Mouse (Mus musculus) adrenal gland, postnatal 4 days (tissue): Measurements from ENCODE around the gene 4930579F01Rik. TPM values are rescaled to one million over a fixed set of nuclear protein-coding genes. Genes with fewer than 3 reads are reported as not detected.

ENCODE experiments used
- DNase-seq, 2 experiments: peaks; one replicate each; pipeline ENCODE4 v3.0.0; 2021 to 2022; ENCODE audit warnings: low spot score in 2 of 2, mixed read lengths in 2 of 2
- total RNA-seq, 2 experiments: library from RNA; stranded (reverse); gene quantifications; 2 replicates each; pipeline ENCODE4 v1.2.3; 2021

The 4930579F01Rik gene
- total RNA-seq, 2 experiments from 2014 or later, result not detected

DNA sequence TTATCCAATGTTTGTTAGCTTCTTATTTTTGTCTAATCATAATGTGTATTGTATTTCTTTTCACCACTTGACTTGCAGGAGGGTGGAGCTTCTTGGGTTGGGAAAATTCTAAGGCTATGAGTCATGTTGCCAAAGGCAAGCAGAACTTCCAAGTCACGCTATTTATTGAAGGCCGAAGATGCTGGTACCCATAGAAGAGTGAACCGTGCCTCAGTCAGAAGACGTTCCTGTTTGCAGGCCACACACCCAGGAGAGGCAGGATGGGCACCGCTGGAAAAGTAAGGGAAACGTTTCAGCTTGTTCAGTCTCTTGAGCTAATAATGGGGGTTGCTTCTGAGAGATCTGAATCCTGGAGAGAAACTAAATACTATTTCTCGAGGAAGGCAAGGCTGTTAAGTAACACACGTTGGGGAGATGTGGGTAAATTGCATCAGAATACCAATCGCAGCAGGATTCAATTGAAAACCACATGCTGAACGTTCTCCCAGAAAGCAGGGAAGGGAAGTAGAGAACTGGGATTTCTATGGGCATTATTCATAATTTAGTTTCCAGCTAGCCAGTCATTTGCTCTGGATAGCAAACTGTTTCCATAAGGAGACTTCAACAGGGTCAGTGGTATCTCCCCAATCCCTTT is 24.1 kb upstream of the 4930579F01Rik start, which contains the start of gene Adh7:
TSS of gene Adh7 (plus strand) at position 130 of the 634 bp plus-strand sequence.
- no peak for DNase-seq

DNA sequence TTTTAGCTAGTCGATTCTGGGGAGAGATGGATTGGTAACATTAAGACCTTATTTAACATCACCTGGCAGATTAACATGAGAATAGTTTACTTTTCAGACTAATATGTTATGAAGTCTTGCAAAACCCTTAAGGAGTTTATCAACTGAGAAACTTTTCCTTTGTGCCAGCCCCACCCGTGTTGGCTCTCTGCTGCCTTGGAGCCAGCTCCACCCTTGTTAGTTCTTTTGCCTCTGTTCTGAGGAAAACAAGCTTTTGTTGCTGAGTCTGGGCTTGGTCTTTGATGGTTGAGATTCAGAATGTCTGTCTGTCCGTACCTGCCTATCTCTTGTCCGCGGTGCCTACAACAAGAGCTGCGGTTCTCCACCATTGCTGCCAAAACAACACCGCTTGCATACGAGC is 22.5 kb upstream of the 4930579F01Rik start:
- no peak for DNase-seq

GRCm38 (mm10) chr3:138215395-138215989 is 21.9 kb upstream of the 4930579F01Rik start:
- DNase-seq, result no peak

DNA sequence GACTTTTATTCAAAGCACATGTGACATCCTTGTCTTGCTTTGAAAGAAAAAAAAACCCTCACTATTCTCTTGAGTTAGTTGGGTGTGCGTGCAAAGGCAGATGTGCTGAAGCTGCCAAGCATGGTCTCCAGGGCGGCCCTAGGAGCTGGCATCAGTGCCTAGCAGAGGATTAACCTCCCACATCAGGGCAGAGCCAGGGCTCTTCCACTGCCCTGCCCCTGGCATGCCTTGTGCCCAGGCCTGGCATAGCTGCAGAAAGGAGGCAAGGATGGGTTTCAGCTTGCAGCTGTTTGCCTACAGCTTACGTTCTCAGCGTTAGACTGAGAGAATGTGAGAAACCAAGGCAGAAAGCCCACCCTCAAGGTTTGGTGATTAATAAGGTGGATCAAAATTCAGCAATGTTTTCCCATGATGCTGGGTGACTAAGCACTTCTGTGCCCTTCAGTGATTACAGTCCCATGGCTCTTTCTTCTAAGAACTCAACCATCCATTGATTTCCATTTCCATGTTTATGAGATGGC is 18.9 kb upstream of the 4930579F01Rik start:
- DNase-seq, result no peak

DNA sequence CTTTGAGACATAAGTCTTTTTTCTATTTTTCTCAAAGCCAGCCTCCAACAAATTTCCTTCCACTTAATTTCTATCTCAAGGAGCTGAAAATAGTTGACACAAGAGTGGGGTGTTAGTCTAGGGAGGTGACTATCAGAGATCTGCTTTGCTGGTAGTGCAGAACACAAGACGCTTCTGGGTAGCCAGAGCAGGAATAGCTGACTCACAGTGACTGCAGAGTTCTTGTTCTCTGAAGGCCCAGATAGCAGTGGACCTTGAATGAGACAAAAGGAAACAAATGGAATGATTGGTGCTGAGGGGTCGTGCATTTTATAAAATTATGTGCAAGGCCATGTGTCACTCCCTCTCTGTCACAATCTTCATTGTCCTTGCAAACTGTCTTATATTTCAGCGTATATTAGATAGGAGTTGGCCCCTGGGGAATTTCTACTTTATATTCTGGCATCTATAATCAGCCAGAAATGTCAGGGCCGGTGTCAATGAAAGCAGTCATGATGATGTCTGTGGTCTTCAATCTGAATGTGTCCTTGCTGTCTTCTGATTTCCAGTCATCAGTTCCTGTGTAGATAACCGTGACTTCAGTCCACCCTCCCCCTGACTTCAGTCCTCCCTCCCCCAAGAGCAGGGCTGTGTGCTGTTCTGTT is 16.9 kb upstream of the 4930579F01Rik start:
- no peak for DNase-seq

DNA sequence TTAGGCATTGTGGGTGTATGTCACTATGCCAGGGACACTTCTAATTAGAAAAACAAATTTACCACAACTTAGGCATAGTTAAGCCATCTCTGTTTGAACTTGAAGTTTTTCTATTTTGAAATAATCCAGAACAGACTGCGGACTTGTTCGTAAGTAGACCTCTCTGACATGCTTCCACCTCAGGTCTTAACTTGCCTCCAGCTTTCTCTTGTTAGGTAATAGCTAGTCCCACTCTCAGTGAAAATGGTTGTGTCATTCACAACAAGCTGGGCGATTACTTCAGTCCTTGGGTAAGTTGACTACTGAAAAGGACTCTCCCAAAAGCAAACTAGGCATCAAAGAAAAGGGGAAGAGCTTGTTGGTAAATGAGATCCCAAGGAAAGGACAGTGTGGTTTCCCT is 15.2 kb upstream of the 4930579F01Rik start:
- DNase-seq, result no peak

GRCm38 (mm10) chr3:138198722-138199068 is 5.1 kb upstream of the 4930579F01Rik start:
- DNase-seq, result no peak

DNA sequence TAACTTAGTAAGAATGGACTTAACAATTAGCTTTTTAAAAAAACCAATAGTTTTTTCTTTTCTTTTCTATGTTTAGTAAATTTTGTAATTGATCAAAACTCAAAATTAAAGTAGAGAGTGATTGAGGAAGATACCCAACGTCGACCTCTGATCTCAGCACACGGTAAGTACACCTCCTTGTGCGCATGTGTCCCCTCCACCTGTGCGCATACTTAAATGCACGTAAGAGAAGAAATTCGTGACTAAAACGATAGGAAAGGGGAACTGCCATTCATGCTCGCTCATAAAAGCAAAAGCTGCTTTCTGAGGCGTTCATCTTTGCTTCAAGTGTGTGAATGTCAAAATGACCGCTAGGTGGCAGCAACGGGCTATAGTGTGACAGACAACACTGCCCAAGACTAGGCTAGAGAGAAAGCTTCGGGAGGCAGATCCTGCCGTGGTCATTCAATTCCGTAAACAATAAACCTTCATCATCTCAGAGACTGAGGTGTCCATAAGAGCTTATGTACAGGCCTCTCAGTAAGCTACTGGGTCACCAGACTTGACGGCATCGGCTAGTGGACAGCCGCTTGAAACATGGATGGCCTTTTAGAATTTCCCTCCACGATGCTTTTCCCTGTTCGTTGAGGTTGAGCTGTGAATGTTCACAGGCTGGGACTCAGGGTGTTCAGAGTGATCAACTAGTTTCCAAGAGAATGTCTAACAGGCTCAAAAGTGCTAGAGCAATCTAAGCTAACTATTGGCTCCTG is 4.5 kb upstream of the 4930579F01Rik start:
- DNase-seq, result peak; percentile 66 to 79

- no peak for DNase-seq
Measured at GRCm38 (mm10) chr3:138197556-138197955, 3.9 kb upstream of the 4930579F01Rik start.

- DNase-seq, result no peak
Measured at GRCm38 (mm10) chr3:138197093-138197492, 3.5 kb upstream of the 4930579F01Rik start.

GRCm38 (mm10) chr3:138192260-138192659 is 1.4 kb downstream of the 4930579F01Rik start:
- no peak for DNase-seq

DNA sequence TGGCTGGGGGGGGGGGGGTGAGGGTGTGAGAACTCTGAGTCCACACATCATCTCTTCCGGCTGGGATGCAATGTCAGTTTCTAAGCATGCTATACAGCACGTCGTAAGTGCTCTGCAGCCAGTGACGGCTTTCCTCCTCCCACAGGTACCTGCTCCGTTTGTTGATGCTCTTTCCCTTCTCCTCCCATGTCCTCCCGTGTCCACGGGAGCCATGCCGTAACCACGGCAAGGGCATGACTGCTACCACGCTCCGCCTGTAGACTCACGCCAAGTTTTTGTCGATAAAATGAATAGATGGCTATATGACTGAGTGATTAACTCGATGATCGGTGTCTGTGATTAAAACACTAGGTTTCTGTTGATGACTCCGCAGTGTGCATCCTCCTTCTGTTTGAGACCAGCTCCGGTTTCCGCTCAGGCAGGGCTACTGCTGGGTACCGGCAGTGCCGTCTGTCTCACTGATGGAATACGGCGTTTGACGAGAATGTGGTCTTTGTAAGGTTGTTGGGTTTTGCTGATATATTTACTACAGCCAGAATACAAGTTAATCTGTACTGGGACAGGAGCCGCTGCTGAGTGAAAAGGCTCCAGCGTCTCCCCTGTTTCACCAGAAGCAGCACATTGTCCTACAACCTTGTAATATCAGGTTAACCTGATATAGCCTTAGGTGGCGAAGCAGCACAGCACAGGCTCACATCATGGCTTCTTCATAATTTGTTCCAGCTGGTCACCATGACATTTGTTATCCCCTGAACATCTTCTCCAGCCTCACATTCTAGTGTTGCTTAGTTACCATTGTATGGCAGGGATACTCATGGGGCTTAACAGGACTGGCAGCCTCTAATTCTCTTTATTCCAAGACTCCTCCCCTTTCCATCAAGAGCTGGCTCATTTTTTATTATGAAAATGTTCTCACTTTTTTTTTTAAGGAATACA is 7.4 kb downstream of the 4930579F01Rik start:
- no peak for DNase-seq

DNA sequence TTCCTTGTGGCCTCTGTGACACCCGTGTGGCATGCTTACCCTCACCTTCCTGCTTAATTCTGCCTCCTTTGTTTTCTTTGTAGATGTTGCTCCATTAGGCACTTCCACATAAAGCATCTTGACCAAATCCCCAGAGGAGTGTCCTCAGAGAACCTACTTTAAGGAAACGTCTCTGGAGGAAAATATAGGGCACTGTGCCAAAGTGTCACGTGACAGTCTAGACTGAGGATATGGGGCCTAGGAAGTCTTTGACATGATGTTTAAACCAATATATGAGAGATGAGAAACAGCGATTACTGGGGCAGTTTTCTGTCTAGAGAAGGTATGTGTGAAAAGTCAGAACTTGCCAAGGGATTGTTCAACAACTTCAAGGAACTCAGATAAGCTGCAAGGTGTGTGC is 8.3 kb downstream of the 4930579F01Rik start:
- no peak for DNase-seq

- no peak for DNase-seq
Measured at GRCm38 (mm10) chr3:138183371-138183770, 10.3 kb downstream of the 4930579F01Rik start.

DNA sequence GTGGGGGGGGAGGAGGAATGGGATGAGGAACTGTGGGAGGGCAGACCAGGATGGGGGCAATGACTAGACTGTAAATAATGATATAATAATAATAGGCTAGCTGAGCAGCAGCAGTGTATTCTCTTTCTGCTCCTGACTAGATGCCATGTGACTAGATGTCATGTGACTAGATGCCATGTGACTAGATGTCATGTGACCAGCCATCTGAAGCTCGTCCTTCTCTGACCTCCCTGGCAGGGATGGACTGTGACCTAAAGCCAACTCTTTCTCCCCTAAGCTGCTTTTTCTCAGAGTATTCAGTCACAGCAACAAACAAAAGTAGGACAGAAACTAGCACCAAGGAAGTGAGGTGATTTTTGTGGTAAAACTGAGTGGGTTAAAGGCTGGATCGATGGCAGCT is 11.6 kb downstream of the 4930579F01Rik start:
- DNase-seq, result no peak

DNA sequence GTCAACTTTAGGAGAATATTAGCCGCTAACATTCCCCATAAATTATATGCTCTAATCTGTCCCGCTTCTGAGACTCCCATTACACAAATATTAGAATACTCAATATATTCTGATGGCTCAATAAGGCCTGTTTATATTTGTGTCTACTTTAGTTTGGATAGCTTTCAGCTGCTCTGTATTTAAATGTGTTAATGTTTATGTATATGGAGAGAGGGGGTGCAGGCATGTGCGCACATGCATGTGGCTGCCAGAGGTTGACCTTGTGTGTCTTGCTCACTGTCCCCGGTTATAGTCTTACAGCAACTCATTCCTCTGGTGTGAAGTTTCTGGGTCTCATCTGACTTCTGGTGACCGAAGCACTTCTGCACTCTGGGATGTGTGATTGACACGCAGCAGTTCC is 18.1 kb downstream of the 4930579F01Rik start:
- no peak for DNase-seq

- DNase-seq, result no peak
Measured at GRCm38 (mm10) chr3:138173291-138173690, 20.3 kb downstream of the 4930579F01Rik start.

DNA sequence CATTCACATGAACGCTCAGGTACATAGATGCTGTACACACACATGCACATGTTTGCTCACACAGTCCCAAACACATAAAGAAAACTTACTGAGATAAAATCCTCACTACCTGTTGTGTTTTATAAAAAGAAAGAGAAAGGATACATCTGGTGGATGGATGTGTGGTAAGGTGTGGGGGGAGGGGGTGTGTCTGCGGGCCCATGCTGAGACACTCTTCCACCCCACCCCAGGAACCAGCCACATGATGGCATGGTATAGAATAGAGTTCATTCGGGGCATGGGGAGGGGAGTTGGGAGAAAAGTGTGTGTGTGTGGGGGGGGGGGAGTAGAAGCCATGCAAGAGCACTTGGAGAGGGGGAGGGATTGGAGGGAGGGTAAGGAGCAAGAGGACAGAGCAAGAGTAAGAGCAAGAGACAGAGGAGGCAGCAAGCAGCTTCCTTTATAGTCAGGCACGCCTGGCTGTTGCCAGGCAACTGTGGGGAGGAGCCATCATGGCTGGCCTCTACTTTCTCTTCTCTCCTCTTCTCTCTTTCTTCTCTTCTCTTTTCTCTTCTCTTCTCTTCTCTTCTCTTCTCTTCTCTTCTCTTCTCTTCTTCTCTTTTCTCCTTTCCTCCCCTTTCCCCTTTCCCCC is 31.0 kb downstream of the 4930579F01Rik start:
- DNase-seq, result no peak

GRCm38 (mm10) chr3:138161623-138162022 is 32.0 kb downstream of the 4930579F01Rik start:
- no peak for DNase-seq

- no peak for DNase-seq
Measured at GRCm38 (mm10) chr3:138156651-138157050, 37.0 kb downstream of the 4930579F01Rik start.
